Mouse (Mus musculus) ES-E14 (cell line): ENCODE data around the gene Top1.

Experiments
- HCFC1 ChIP-seq: IDR thresholded peaks from 2 replicates; pipeline ENCODE4 v1.6.1; 2012; ENCODE audit warnings: low read length, inconsistent platforms, borderline replicate concordance; ENCODE audit not compliant: insufficient read depth
- MAFK ChIP-seq: IDR thresholded peaks from 2 replicates; pipeline ENCODE4 v1.6.1; 2014; ENCODE audit warnings: mild to moderate bottlenecking, low read depth, low read length, inconsistent platforms; ENCODE audit not compliant: insufficient read depth
- ZNF384 ChIP-seq: IDR thresholded peaks from 2 replicates; pipeline ENCODE4 v1.6.1; 2012; ENCODE audit warnings: low read depth, low read length, inconsistent platforms

GRCm38 (mm10) chr2:160621001-160621448 lies 24.7 kb upstream of the Top1 start:
- TF ChIP-seq ZNF384, result no peak
- no peak for TF ChIP-seq HCFC1
- TF ChIP-seq MAFK, result no peak
